Mouse (Mus musculus): ENCODE measurements around the gene 3110082J24Rik. TPM values are rescaled to one million over a fixed set of nuclear protein-coding genes. Genes with fewer than 3 reads are reported as not detected.
"Not testable (repeated sequence)": the region's sequence is repeated elsewhere in the genome, so short reads cannot be mapped to it uniquely, and the experiment has no call there.

Gene 3110082J24Rik
- polyA plus RNA-seq, 1 experiment from 2014 or later = 4.0 TPM

DNA sequence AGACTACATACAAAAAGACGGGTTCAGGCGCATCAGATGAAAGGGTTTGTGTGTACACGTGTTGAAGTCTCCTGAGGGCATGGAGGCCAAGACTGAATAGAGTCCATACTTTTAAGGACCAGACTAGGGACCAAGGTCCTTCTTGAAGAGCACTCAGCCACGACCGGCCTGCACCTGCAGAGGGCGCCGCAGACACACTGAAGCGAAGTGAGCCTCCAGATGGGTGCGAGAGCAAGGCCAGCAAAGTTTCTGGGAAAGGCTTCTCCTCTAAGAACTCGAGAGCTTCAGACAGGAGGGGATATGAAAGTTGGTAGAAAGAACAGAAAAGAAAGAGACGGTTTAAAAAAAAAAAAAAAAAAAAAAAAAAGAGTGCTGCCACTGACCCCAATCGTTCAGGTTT, 1.5 kb downstream of the 3110082J24Rik start:
- Histone ChIP-seq H3K36me3 (peaks cover 1% of the 10 kb centered on the region; the same call in 1 of the 2 replicates), H3K4me2 (replicated peaks) (peak overlapping the region; percentile 92), H3K9me3 (no peaks in the 10 kb centered on the region), H3K27ac (no peak overlapping the region), H3K4me3 (peak overlapping the region; percentile 72), H3K9ac (no peak overlapping the region), H3K4me1 (peaks cover 43% of the 10 kb centered on the region), H3K27me3 (replicated peaks) (peaks cover 3% of the 10 kb centered on the region; the same call in 1 of the 2 replicates)
- no peak for ATAC-seq (ENCODE audit: low FRiP score, low read depth)
- WGBS = under 1% methylated on average over 11 of the region's 12 CpGs

GRCm38 (mm10) chr5:30103340-30103739, 2.5 kb downstream of the 3110082J24Rik start:
- Histone ChIP-seq H3K36me3 (no peaks in the 10 kb centered on the region), H3K4me3 (no peak overlapping the region), H3K9me3 (no peaks in the 10 kb centered on the region), H3K4me2 (replicated peaks) (no peak overlapping the region), H3K27me3 (replicated peaks) (peaks cover 3% of the 10 kb centered on the region; the same call in 1 of the 2 replicates), H3K4me1 (peaks cover 33% of the 10 kb centered on the region), H3K9ac (no peak overlapping the region), H3K27ac (no peak overlapping the region)
- no peak for ATAC-seq (ENCODE audit: low FRiP score, low read depth)
- WGBS = 83% methylated on average over 3 of the region's 3 CpGs

DNA sequence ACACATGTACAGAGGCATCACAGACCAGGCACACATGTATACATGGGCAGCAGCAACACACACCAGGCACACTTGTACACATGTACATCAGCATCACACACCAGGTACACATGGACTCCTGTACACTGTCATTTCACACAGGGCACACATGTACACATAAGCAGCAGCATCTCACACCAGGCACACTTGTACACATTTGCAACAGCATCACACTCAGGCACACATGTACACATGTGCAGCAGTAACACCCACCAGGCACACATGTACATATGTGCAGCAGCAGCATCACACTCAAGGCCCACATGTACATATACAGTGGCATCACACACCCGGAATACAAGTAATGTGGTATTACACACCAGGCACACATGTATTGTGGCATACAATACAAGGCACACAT, 7.6 kb downstream of the 3110082J24Rik start:
- Histone ChIP-seq H3K9me3 (no peaks in the 10 kb centered on the region), H3K4me3 (no peak overlapping the region), H3K4me2 (replicated peaks) (no peak overlapping the region), H3K27ac (no peak overlapping the region), H3K36me3 (no peaks in the 10 kb centered on the region), H3K27me3 (replicated peaks) (no peaks in the 10 kb centered on the region), H3K4me1 (no peaks in the 10 kb centered on the region), H3K9ac (no peak overlapping the region)
- 95% methylated on average over 1 of the region's 1 CpGs for WGBS
- ATAC-seq (ENCODE audit: low FRiP score, low read depth) = no peak

DNA sequence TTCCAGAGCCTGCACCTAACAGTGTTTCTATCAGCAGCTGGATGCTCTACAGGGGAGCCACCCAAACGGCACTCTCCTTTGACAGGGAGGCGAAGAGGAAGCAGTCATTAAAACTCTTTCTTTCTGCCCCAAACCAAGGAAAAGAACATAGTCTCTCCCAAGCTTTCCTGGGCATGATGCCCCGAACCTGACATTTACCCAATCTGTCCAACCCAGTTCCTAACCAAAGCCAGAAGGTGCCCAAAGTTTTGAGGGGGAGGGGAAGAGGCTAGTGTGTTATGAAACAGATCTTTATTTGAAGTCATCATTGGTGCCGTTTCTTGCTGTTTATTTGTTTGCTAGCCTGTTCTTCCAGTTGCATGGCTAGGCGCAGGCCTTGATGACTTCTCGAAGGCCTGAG, 10.2 kb downstream of the 3110082J24Rik start:
- Histone ChIP-seq H3K4me3 (no peak overlapping the region), H3K4me2 (replicated peaks) (no peak overlapping the region), H3K27me3 (replicated peaks) (0 out of 2 replicates have a peak, but pooled peaks cover 2% of the 10 kb centered on the region), H3K36me3 (no peaks in the 10 kb centered on the region), H3K4me1 (no peaks in the 10 kb centered on the region), H3K9ac (no peak overlapping the region), H3K9me3 (no peaks in the 10 kb centered on the region), H3K27ac (no peak overlapping the region)
- 77% methylated on average over 6 of the region's 6 CpGs for WGBS
- no peak for ATAC-seq (ENCODE audit: low FRiP score, low read depth)

DNA sequence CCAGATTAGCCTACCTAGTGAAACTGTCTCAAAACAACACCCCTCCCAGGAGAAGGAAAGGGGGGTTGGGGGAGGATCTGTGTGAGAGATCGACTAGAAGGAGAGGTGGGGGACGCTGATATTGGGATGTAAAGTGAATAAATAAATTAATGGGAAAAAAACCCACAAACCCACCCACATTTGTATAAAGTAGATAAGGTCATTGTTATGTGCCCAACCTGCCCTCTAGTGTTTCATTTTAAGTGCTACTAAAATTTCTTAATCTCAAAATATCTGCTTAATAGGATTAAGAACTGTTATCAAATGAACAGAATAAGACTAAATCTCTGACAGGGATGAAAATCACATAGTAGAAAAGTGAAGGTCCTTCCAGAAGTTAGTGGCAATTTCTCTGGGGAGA, 11.5 kb downstream of the 3110082J24Rik start:
- H3K27ac ChIP-seq = no peak overlapping the region
- H3K4me2 ChIP-seq (replicated peaks) = no peak overlapping the region
- H3K9ac ChIP-seq = no peak overlapping the region
- no peaks in the 10 kb centered on the region for H3K9me3 ChIP-seq
- no peaks in the 10 kb centered on the region for H3K36me3 ChIP-seq
- H3K4me1 ChIP-seq = no peaks in the 10 kb centered on the region
- WGBS = 66% methylated on average over 2 of the region's 2 CpGs
- H3K27me3 ChIP-seq (replicated peaks) = 0 out of 2 replicates have a peak, but pooled peaks cover 2% of the 10 kb centered on the region
- ATAC-seq (ENCODE audit: low FRiP score, low read depth) = no peak
- H3K4me3 ChIP-seq = no peak overlapping the region

GRCm38 (mm10) chr5:30092701-30093100, 13.2 kb downstream of the 3110082J24Rik start:
- ATAC-seq (ENCODE audit: low FRiP score, low read depth) = no peak
- Histone ChIP-seq H3K4me2 (replicated peaks) (no peak overlapping the region), H3K27me3 (replicated peaks) (0 out of 2 replicates have a peak, but pooled peaks cover 2% of the 10 kb centered on the region), H3K36me3 (no peaks in the 10 kb centered on the region), H3K9ac (no peak overlapping the region), H3K4me3 (no peak overlapping the region), H3K9me3 (no peaks in the 10 kb centered on the region), H3K4me1 (no peaks in the 10 kb centered on the region), H3K27ac (no peak overlapping the region)
- WGBS = 60% methylated on average over 13 of the region's 13 CpGs

GRCm38 (mm10) chr5:30072825-30073821, 32.8 kb downstream of the 3110082J24Rik start, which contains the start of gene Tyms:
TSS of gene Tyms (minus strand) at chr5:30073617.
- ATAC-seq (ENCODE audit: low FRiP score, low read depth) = peak; percentile 93
- H3K9ac ChIP-seq = peak within 1 kb of the TSS; percentile 76
- no peak within 1 kb of the TSS for H3K27ac ChIP-seq
- peaks cover 16% of the 10 kb centered on the region for H3K36me3 ChIP-seq
- 0 out of 2 replicates have a peak, but pooled peaks cover 6% of the 10 kb centered on the region for H3K4me1 ChIP-seq
- H3K4me2 ChIP-seq (replicated peaks) = peak within 1 kb of the TSS; percentile 73
- H3K9me3 ChIP-seq = no peaks in the 10 kb centered on the region
- peak within 1 kb of the TSS; percentile 66 for H3K4me3 ChIP-seq
- H3K27me3 ChIP-seq (replicated peaks) = no peaks in the 10 kb centered on the region
- WGBS = 1% methylated on average over 45 of the region's 45 CpGs

DNA sequence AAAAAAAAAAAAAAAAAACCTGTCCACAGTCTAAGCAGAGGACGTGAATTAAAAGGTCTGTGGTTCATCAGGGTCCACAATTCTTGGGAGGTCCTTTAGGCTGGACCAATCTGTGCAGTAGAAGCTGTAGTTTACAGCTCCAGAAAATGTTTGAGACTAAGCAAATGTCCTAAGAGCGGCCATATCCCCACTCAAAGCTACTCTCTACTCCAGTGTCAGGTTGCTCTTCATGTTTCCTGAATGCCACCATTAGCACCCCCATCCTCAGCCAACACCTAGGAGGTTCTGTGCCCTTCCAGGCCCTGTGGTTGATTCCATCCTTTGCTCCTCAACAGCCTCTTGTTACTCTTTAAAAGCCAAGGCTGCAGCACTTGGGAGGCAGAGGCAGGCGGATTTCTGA, 33.5 kb downstream of the 3110082J24Rik start:
- Histone ChIP-seq H3K4me3 (peak overlapping the region; percentile 66), H3K9me3 (no peaks in the 10 kb centered on the region), H3K4me1 (0 out of 2 replicates have a peak, but pooled peaks cover 6% of the 10 kb centered on the region), H3K4me2 (replicated peaks) (peak overlapping the region; percentile 73), H3K27ac (no peak overlapping the region), H3K36me3 (peaks cover 24% of the 10 kb centered on the region), H3K27me3 (replicated peaks) (no peaks in the 10 kb centered on the region), H3K9ac (peak overlapping the region; percentile 76)
- 67% methylated on average over 3 of the region's 3 CpGs for WGBS
- ATAC-seq (ENCODE audit: low FRiP score, low read depth) = no peak

DNA sequence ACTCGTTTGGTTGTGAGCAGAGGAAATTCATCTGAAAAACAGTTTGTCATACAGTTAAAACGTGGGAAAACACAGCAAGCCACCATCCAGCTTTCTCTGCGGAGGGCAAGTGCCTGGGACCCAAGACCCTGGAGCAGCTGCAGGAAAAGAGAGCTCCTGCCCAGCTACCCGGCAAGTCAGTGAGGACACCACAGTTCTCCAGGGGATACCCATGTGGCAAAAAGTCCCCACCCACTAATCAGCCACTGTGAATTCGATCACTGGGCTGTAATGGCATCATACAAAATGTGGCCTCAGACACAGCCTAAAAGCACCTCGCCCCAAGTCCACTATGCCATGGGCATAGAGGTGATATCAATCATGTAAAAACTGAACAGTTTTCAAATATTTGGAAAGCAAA, 34.2 kb downstream of the 3110082J24Rik start:
- ATAC-seq (ENCODE audit: low FRiP score, low read depth) = no peak
- Histone ChIP-seq H3K4me1 (0 out of 2 replicates have a peak, but pooled peaks cover 6% of the 10 kb centered on the region), H3K27me3 (replicated peaks) (no peaks in the 10 kb centered on the region), H3K4me3 (no peak overlapping the region), H3K9ac (no peak overlapping the region), H3K27ac (no peak overlapping the region), H3K36me3 (peaks cover 25% of the 10 kb centered on the region), H3K9me3 (no peaks in the 10 kb centered on the region), H3K4me2 (replicated peaks) (peak overlapping the region; percentile 73)
- WGBS = 80% methylated on average over 6 of the region's 6 CpGs

GRCm38 (mm10) chr5:30067726-30068125, 38.2 kb downstream of the 3110082J24Rik start:
- Histone ChIP-seq H3K9me3 (no peaks in the 10 kb centered on the region), H3K4me3 (no peak overlapping the region), H3K4me1 (0 out of 2 replicates have a peak, but pooled peaks cover 6% of the 10 kb centered on the region), H3K36me3 (peaks cover 42% of the 10 kb centered on the region), H3K4me2 (replicated peaks) (no peak overlapping the region), H3K27me3 (replicated peaks) (no peaks in the 10 kb centered on the region), H3K27ac (no peak overlapping the region), H3K9ac (no peak overlapping the region)
- ATAC-seq (ENCODE audit: low FRiP score, low read depth) = no peak
- 39% methylated on average over 6 of the region's 6 CpGs for WGBS

GRCm38 (mm10) chr5:30059607-30060006, 46.3 kb downstream of the 3110082J24Rik start:
- H3K27me3 ChIP-seq (replicated peaks); H3K9ac ChIP-seq; H3K4me1 ChIP-seq; H3K4me3 ChIP-seq; H3K4me2 ChIP-seq (replicated peaks); H3K9me3 ChIP-seq; H3K27ac ChIP-seq; ATAC-seq (ENCODE audit: low FRiP score, low read depth): not testable (repeated sequence)
- 59% methylated on average over 5 of the region's 5 CpGs for WGBS
- peaks cover 30% of the 10 kb centered on the region for H3K36me3 ChIP-seq

DNA sequence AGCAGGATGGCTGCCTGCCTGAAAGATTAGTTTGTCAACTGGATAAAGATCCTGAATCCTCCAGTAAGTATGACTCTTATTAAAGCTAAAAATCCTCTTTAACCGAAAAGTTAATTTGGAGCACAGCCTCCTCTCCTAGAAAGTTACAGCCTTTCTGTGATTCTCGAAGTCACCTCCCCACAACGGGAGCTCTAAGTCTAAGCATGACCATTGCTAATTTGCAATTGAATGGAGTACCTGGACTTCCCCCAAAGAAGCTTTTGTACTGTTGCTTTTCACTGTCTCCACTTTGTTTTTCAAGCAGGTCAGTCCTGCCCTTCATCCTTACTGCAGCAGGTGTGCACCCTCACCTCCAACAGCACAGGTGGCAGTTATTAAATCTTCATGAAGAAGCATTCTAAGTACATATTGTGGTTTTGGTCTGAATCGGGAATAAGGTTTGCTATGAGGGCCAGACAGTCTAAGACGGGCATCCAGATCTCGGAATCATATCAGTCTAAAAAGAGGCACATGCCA, 47.6 kb downstream of the 3110082J24Rik start:
- H3K27ac ChIP-seq = no peak overlapping the region
- H3K36me3 ChIP-seq = peaks cover 24% of the 10 kb centered on the region
- no peaks in the 10 kb centered on the region for H3K27me3 ChIP-seq (replicated peaks)
- H3K4me2 ChIP-seq (replicated peaks) = no peak overlapping the region
- no peak overlapping the region for H3K4me3 ChIP-seq
- H3K9me3 ChIP-seq = no peaks in the 10 kb centered on the region
- H3K9ac ChIP-seq = no peak overlapping the region
- WGBS = 61% methylated on average over 6 of the region's 6 CpGs
- no peak for ATAC-seq (ENCODE audit: low FRiP score, low read depth)
- no peaks in the 10 kb centered on the region for H3K4me1 ChIP-seq
